Mouse (Mus musculus): ENCODE results near the gene Aven.

Aven gene

DNA sequence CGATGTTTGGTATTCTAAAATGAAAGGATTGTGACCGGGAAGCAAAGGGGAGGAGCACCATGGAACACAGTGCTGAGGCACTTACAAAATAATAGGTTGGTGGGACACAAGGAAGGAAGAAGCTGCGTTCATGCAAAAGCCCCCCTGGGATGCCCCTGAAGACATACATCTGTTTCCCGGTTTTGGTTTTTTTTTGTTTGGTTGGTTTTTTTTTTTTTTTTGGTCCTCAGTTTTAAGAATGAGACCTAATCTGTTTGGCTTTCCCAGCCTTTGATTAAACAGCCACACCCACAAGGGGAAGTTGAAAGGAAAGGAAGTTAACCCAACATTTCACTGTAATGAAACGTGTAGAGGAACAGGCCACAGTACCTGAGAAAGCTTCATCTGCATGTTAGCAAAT is 163.4 kb downstream of the Aven start:
- DNase-seq (ENCODE audit: low read depth, low spot score) = no peak

DNA sequence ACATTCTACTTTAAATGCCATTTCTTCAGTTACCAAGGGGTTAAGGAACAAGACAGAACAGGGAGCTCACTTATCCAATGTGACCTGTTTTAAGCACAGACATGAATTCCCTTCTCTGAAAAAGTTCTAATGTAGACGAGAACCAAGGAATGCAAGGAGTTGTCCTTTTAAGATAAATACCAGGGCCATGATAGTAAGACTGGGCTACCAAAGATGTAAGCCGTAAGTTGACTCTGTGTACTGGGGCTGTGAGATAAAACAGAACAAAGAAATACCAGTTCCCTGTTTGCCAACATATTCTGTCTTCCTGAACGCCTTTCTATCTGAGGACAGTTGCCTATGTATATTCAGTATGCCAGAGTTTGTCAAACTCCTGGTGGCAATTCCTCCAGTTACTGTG is 176.7 kb downstream of the Aven start:
- no peak for DNase-seq (ENCODE audit: low read depth, low spot score)

DNA sequence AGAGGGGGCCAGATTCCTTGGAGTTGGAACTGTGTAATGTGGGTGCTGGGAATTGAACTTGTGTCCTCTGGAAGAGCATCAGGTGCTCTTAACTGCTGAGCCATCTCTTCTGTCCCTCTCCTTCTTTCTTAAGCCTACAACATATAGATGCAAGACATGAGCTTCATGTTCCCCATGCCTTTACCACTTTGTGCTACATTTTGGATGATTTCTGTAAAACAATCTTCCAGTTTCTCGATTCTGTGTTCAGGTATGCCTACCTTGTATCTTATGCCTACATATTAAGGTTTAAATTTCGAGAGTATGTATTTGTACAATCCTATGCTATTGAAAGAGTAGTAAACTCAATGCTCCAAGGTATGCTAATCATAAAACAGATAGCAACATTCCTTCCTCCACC is 183.4 kb downstream of the Aven start:
- DNase-seq (ENCODE audit: low read depth, low spot score) = no peak

DNA sequence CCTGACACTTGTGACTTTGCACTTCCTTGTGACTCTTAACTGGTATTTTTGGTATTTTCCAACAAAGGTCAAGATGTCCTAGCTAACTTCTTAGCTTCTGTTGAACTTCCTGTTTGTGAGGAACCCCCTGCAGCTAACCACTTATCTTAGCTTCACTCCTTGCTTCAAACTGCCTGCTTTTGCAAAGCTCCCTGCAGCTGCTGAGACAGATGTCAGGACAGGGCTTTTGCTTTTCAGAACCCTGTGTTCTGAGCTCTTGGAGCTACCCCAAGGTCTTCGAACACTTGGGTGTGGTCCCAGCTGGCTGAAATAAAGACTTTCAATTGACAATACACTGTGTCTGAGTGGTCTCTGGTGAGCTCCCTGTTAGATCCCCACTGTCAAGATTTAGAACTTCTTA is 184.0 kb downstream of the Aven start:
- DNase-seq (ENCODE audit: low read depth, low spot score) = no peak

DNA sequence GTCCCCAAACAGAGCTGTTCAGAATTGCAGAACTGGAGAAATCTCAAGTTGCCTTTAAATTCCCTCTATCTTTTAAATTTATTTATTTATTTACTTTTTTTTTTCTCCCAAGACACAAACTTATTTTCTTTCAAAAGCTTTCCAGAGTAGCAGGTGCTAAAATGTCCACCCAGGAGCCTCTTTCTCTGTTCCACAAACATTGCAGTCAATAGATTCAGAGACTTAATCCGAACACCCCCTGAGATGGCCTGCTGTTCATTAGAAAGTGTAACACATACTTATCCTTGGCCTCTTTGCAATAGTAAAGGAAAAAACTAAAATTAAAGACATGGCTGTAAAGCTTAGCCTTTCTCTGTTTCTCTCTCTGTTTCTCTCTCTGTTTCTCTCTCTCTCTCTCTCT is 184.5 kb downstream of the Aven start:
- no peak for DNase-seq (ENCODE audit: low read depth, low spot score)

DNA sequence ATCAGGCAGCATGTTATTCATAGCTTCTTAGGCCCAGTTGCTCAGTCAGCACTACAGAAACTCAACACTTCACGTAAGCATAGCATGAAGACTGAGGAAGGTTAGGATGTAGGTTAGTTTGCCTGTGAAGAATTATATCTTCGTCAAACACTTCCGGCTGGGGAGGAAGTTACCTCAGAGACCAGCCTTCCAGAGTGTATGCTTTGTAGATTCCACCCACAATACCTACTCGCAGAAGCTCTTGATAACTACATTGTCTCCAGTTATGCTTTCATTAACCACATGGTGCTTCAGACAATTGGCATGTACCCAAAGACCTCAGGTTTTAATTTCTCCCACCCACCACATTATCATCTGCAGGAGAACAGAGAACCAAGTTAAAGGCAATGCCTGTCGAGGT is 189.1 kb downstream of the Aven start:
- DNase-seq (ENCODE audit: low read depth, low spot score) = no peak
